In the genomic region with DNA sequence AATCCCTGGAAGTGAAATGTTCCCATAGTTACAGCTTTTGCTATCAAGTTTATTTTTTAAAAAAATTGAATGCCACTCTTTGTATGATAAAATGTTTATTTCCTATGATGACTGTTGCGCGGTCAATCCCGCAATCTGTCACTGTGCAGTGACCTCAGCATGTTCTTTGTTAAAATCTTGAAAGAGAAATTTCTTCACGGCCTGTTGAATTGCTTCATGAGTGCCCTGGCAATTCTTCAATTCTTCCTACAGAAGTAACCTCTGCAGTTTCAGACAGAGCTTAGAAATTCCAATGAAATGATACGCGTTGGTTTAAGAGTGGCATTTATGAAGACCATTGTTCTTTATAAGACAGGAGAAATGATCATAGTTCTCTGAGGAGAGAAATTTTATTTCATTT, we compare ENCODE assay signal across 23 mouse cellular contexts.
DNase-seq lines count a peak whose midpoint lies in the region; ATAC-seq and TF ChIP-seq lines count a peak whose summit lies in the region.
"Had no signal": no experiment of that assay in that cellular context is flagged by ENCODE, and none has a peak within 500 bp of the region (broad histone marks: within the 10 kb centered on the region; RNA-seq: fewer than 3 reads in every experiment).

No protein-coding gene starts in this region.

- peaks cover 12% of the 10 kb centered on the region for H3K4me1 ChIP-seq in forebrain, embryonic 15.5 days
- no peaks in the 10 kb centered on the region for H3K4me1 ChIP-seq in forebrain, embryonic 12.5 days
- no peaks in the 10 kb centered on the region for H3K4me1 ChIP-seq in midbrain, postnatal 0 days (ENCODE audit: insufficient read depth, low read length)
- H3K4me1 ChIP-seq in midbrain, embryonic 11.5 days (ENCODE audit: control insufficient read depth, insufficient read depth, low read length), result no peaks in the 10 kb centered on the region
- H3K4me1 ChIP-seq: embryonic facial prominence, embryonic 15.5 days; heart, embryonic 15.5 days; hindbrain, embryonic 15.5 days had no signal

- H3K36me3 ChIP-seq in forebrain, embryonic 15.5 days, result no peaks in the 10 kb centered on the region
- H3K36me3 ChIP-seq in forebrain, embryonic 12.5 days (replicated peaks), result no peaks in the 10 kb centered on the region
- H3K36me3 ChIP-seq in midbrain, postnatal 0 days (ENCODE audit: insufficient read depth, low read length), result no peaks in the 10 kb centered on the region
- H3K36me3 ChIP-seq in midbrain, embryonic 11.5 days (ENCODE audit: control insufficient read depth, insufficient read depth, low read length), result no peaks in the 10 kb centered on the region
- H3K36me3 ChIP-seq: embryonic facial prominence, embryonic 15.5 days; heart, embryonic 15.5 days; hindbrain, embryonic 15.5 days had no signal

- H3K9ac ChIP-seq in forebrain, embryonic 15.5 days (replicated peaks), result no peak overlapping the region
- no peak overlapping the region for H3K9ac ChIP-seq in forebrain, embryonic 12.5 days
- no peak overlapping the region for H3K9ac ChIP-seq in midbrain, postnatal 0 days (replicated peaks; ENCODE audit: low read length, poor library complexity, severe bottlenecking)
- H3K9ac ChIP-seq in midbrain, embryonic 11.5 days (ENCODE audit: low read length), result no peak overlapping the region
- H3K9ac ChIP-seq: embryonic facial prominence, embryonic 15.5 days; forebrain, postnatal 0 days; heart, embryonic 15.5 days; hindbrain, embryonic 15.5 days had no signal

- WGBS in forebrain, embryonic 15.5 days, result 32% methylated on average over 6 of the region's 6 CpGs
- WGBS in forebrain, embryonic 12.5 days, result 59% methylated on average over 6 of the region's 6 CpGs
- 62% methylated on average over 6 of the region's 6 CpGs for WGBS in midbrain, postnatal 0 days
- WGBS in midbrain, embryonic 11.5 days, result 71% methylated on average over 6 of the region's 6 CpGs

- TF ChIP-seq CTCF in midbrain, postnatal 0 days (IDR thresholded peaks at IDR 0.05), result no peak

- no peak for ATAC-seq in forebrain, embryonic 15.5 days (replicated peaks)
- no peak for ATAC-seq in forebrain, embryonic 12.5 days (ENCODE audit: low FRiP score)
- no peak for ATAC-seq in midbrain, postnatal 0 days (ENCODE audit: low FRiP score)
- no peak for ATAC-seq in midbrain, embryonic 11.5 days (ENCODE audit: low FRiP score)
- ATAC-seq: activated CD4-positive, CD25-positive, alpha-beta regulatory T cell, adult 4 months; Patski had no signal

- no peaks in the 10 kb centered on the region for H3K27me3 ChIP-seq in forebrain, embryonic 15.5 days
- H3K27me3 ChIP-seq in forebrain, embryonic 12.5 days, result no peaks in the 10 kb centered on the region
- H3K27me3 ChIP-seq in midbrain, postnatal 0 days (ENCODE audit: insufficient read depth, low read length), result no peaks in the 10 kb centered on the region
- H3K27me3 ChIP-seq in midbrain, embryonic 11.5 days (ENCODE audit: control insufficient read depth, insufficient read depth, low read length), result no peaks in the 10 kb centered on the region
- H3K27me3 ChIP-seq: embryonic facial prominence, embryonic 15.5 days; heart, embryonic 15.5 days; hindbrain, embryonic 15.5 days; Patski had no signal

- 0 out of 2 replicates have a peak overlapping the region, but pooled peaks have one; percentile 48 for H3K27ac ChIP-seq in forebrain, embryonic 15.5 days (replicated peaks)
- no peak overlapping the region for H3K27ac ChIP-seq in forebrain, embryonic 12.5 days
- no peak overlapping the region for H3K27ac ChIP-seq in midbrain, postnatal 0 days (ENCODE audit: low read depth, low read length)
- H3K27ac ChIP-seq in midbrain, embryonic 11.5 days (ENCODE audit: low read depth, low read length), result no peak overlapping the region
- H3K27ac ChIP-seq: embryonic facial prominence, embryonic 15.5 days; heart, adult 2 months; heart, embryonic 15.5 days; hindbrain, embryonic 15.5 days had no signal

- H3K9me3 ChIP-seq in forebrain, embryonic 15.5 days, result no peaks in the 10 kb centered on the region
- no peaks in the 10 kb centered on the region for H3K9me3 ChIP-seq in forebrain, embryonic 12.5 days
- H3K9me3 ChIP-seq in midbrain, postnatal 0 days (ENCODE audit: low read length), result no peaks in the 10 kb centered on the region
- H3K9me3 ChIP-seq in midbrain, embryonic 11.5 days (ENCODE audit: control insufficient read depth, low read length), result no peaks in the 10 kb centered on the region
- H3K9me3 ChIP-seq: embryonic facial prominence, embryonic 15.5 days; heart, embryonic 15.5 days; hindbrain, embryonic 15.5 days had no signal

- DNase-seq in embryo, embryonic 11 days, result peak; percentile 2
- no peak for DNase-seq in embryo, embryonic 9.5 days (ENCODE audit: extremely low spot score)
- DNase-seq in midbrain, postnatal 0 days (ENCODE audit: low spot score), result peak; percentile 35
- DNase-seq in midbrain, embryonic 11.5 days (ENCODE audit: low spot score, missing footprints), result no peak
- DNase-seq in urinary bladder, postnatal 25 days (ENCODE audit: low spot score), result no peak
- DNase-seq: adrenal gland, postnatal 14 days; cerebellum, adult 18-20 months; cerebellum, adult 9-11 months; cerebellum, postnatal 36 days; gastrocnemius, postnatal 14 days; heart, adult 2 months; heart, postnatal 14 days; kidney, adult 11 months had no signal

- H3K4me3 ChIP-seq in forebrain, embryonic 15.5 days, result no peak overlapping the region
- H3K4me3 ChIP-seq in forebrain, embryonic 12.5 days (replicated peaks), result no peak overlapping the region
- H3K4me3 ChIP-seq in midbrain, postnatal 0 days (ENCODE audit: low read depth, low read length), result no peak overlapping the region
- no peak overlapping the region for H3K4me3 ChIP-seq in midbrain, embryonic 11.5 days (ENCODE audit: low read depth, low read length)
- H3K4me3 ChIP-seq: embryonic facial prominence, embryonic 15.5 days; erythroblast, embryonic 14.5 days; heart, adult 2 months; heart, embryonic 15.5 days; hindbrain, embryonic 15.5 days had no signal

- no peak overlapping the region for H3K4me2 ChIP-seq in forebrain, embryonic 15.5 days (replicated peaks)
- no peak overlapping the region for H3K4me2 ChIP-seq in forebrain, embryonic 12.5 days
- H3K4me2 ChIP-seq in midbrain, postnatal 0 days (ENCODE audit: low read depth, low read length, poor library complexity, severe bottlenecking), result no peak overlapping the region
- no peak overlapping the region for H3K4me2 ChIP-seq in midbrain, embryonic 11.5 days
- H3K4me2 ChIP-seq: embryonic facial prominence, embryonic 15.5 days; heart, embryonic 11.5 days; heart, embryonic 15.5 days; hindbrain, embryonic 15.5 days had no signal

Comparison
In these comparisons a context has a peak if more than half of its experiments do, and no peak if none do; other contexts are left out.
1. DNase-seq: peak in embryo, embryonic 11 days (single experiment) and midbrain, postnatal 0 days (single experiment); none in embryo, embryonic 9.5 days (single experiment), midbrain, embryonic 11.5 days (single experiment) and urinary bladder, postnatal 25 days (single experiment).